Mouse (Mus musculus) olfactory bulb, adult 2 months (tissue): ENCODE measurements around the gene Pik3cg. TPM values are rescaled to one million over a fixed set of nuclear protein-coding genes. Genes with fewer than 3 reads are reported as not detected.

ENCODE experiments used
- H3K27ac ChIP-seq: fragments of 200-500 bp; 2 replicates; pipeline ENCODE4 v1.5.1; 2012; ENCODE audit warnings: low read depth, low read length; ENCODE audit not compliant: insufficient read depth
- H3K4me1 ChIP-seq: fragments of 200-500 bp; 2 replicates; pipeline ENCODE4 v1.6.1; 2012; ENCODE audit warnings: low read length; ENCODE audit not compliant: control insufficient read depth, insufficient read depth
- H3K4me3 ChIP-seq: fragments of 200-500 bp; 2 replicates; pipeline ENCODE4 v1.5.1; 2012; ENCODE audit warnings: mild to moderate bottlenecking, low read depth, low read length, moderate library complexity; ENCODE audit not compliant: insufficient read depth
- CTCF ChIP-seq: fragments of 200-500 bp; IDR thresholded peaks from 2 replicates; pipeline ENCODE4 v1.5.1; 2012; ENCODE audit warnings: low read depth, mild to moderate bottlenecking, low read length, moderate library complexity; ENCODE audit not compliant: insufficient read depth
- POLR2A ChIP-seq: fragments of 200-500 bp; IDR thresholded peaks from 2 replicates; pipeline ENCODE4 v1.6.1; 2012; ENCODE audit warnings: mild to moderate bottlenecking, low read depth, low read length, moderate library complexity; ENCODE audit not compliant: insufficient read depth
- WGBS: fragments of 180-500 bp; shearing (Covaris S2); methylation state at CpG from one replicate; pipeline ENCODE4 v1.1.7; 2018; 5-methylcytosine and 5-hydroxymethylcytosine counted together
- polyA plus RNA-seq: library from polyadenylated mRNA; stranded (reverse); fragments of >200 nt; gene quantifications from 2 replicates; pipeline ENCODE4 v1.2.4, GENCODE M21; 2012; ENCODE audit warnings: low replicate concordance; ENCODE audit not compliant: missing spikeins, insufficient read depth, insufficient read length

The Pik3cg gene
- polyA plus RNA-seq, 1 experiment = not detected

DNA sequence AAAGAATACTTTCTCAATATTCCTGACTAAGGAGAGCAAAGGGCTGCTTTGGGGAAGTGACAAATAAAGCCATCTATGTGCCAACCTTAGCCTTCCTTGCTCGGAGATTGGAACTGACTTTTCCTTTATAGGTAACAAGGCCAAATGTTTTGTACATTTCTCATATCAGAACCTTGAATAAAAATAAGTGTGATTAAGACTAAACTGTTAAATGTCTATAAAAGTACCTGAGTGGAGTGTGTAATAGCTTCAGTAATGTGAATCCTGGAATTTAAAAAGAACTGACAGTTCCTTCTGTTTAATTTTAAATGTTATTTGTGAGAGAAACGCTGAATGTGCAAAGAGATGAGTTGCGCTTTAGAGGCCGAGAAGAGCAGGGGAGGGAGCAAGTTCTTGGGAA, 13.5 kb downstream of the Pik3cg start:
- Histone ChIP-seq H3K4me1 (no peaks in the 10 kb centered on the region), H3K4me3 (no peak overlapping the region), H3K27ac (no peak overlapping the region)
- no peak for TF ChIP-seq CTCF
- TF ChIP-seq POLR2A = no peak
- WGBS = 92% methylated on average over 4 of the region's 4 CpGs

DNA sequence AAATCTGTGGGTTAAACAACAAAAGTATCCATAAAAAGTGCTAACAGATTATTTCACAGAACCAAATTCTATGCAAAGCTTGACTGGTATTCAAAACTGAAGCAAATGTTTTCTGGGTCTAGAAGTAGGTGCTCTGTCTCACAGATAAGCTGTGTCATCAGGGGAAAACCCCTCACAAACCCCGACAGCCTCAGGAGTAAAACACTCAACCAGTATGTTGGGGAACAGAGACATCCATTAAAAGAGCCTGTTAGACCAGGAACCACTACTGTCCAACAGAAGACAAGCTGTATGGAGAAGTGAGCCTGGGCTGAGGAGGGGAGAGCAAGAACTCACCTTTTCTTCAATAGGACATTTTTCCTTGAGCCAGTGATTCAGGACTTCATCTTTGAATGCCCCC, 14.1 kb downstream of the Pik3cg start:
- TF ChIP-seq POLR2A (no peak), CTCF (no peak)
- Histone ChIP-seq H3K4me3 (no peak overlapping the region), H3K27ac (no peak overlapping the region), H3K4me1 (no peaks in the 10 kb centered on the region)
- 98% methylated on average over 1 of the region's 1 CpGs for WGBS

DNA sequence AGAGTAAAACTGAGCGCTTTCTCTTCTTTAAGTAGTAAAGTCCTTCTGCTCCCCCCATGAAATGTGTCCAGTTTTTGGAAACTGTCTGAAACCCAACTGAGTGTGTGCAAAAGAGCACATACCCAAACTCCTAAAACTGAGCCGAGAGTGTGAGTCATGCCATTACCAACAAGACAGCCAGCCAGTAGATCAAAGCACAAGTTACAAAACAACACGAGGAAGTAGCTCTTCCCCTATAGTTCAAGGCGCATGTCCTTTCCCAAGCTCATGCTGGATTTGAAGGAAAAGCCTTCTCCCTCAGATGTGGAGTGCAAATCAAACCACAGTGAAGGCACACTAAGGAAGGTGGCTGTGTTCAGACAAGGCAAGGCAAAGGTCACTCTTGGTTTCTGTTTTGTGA, 17.5 kb downstream of the Pik3cg start:
- WGBS = 80% methylated on average over 4 of the region's 4 CpGs
- no peaks in the 10 kb centered on the region for H3K4me1 ChIP-seq
- no peak overlapping the region for H3K4me3 ChIP-seq
- no peak overlapping the region for H3K27ac ChIP-seq
- no peak for TF ChIP-seq CTCF
- no peak for TF ChIP-seq POLR2A

DNA sequence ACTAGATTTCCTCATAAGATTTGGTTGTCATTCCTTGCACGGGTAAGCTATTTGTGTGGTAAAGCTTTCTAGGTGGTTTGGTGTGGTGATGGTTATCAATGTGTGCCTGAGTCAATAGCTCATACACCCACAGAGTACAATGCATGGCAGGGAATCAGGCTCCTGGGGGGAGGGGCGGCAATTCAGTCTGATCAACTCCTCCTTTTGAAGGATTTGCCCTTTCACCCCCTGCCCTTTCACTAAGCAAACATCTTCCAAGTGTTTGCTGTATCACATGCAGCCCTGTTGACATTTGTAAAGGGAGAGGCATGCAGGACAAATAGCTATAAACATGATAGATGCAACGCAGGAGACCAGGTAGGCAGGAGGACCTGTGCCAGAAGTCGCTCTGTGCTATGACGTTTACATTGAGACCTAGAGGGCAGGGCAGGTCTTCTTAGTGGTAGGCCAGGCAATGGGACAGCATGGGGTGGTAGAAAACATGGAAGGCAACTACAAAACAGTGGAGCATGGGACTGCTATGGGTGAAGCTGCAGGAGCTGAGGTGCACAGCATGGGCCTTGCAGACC, 20.7 kb downstream of the Pik3cg start:
- no peak overlapping the region for H3K4me3 ChIP-seq
- no peak for TF ChIP-seq POLR2A
- 85% methylated on average over 5 of the region's 5 CpGs for WGBS
- H3K27ac ChIP-seq = no peak overlapping the region
- peaks cover 3% of the 10 kb centered on the region for H3K4me1 ChIP-seq

DNA sequence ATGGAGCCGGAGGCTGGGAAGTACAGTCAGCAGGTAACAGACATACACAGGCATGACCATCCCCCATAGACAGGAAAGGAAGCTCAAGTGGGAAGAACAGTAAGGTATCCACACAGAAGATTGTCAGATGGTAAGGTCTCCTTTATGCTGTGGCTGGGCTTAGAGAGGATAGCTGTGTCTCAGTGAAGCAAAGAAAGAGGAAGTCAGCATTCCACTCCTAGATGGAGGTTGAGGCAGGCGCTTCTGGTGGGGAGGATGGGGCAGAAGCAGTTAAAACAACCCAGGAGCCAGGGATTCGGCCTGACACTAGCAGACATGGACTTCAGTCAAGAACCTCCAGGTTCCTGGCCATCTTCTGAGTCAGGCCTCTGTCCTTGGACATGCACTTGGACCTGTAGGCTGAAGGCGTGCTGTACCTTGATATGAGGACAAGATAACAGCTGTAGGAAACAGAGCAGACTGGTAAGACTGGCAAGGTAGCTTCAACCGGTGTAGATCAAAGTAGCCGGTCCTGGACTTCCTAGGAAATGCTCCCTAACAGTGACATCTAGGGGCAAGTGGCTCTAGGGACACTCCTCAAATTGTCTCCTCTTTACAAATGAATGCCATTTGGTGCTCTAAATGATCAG, 21.7 kb downstream of the Pik3cg start:
- H3K4me3 ChIP-seq = no peak overlapping the region
- TF ChIP-seq CTCF (no peak), POLR2A (no peak)
- H3K4me1 ChIP-seq = peaks cover 4% of the 10 kb centered on the region
- no peak overlapping the region for H3K27ac ChIP-seq
- WGBS = 88% methylated on average over 6 of the region's 6 CpGs

DNA sequence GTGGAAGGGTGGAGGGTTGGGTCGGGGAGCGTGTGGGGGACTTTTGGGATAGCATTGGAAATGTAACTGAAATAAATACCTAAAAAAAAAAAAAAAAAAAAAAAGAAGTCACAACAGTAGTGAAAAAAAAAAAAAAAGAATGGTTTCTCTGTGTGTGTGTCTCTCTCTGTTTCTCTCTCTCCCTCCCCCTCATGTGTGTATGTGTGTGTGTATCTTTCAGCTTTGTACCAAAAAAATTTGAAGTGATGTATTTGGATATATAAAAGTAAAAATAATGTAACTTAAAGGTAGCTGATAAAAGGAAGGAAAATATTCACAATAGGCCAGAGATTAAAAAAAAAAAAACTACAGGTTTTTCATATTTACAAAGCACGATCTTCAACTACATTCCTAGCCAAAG, 23.6 kb downstream of the Pik3cg start:
- H3K27ac ChIP-seq = no peak overlapping the region
- WGBS = 95% methylated on average over 3 of the region's 3 CpGs
- H3K4me3 ChIP-seq = no peak overlapping the region
- TF ChIP-seq CTCF (no peak), POLR2A (no peak)
- H3K4me1 ChIP-seq = peaks cover 4% of the 10 kb centered on the region

DNA sequence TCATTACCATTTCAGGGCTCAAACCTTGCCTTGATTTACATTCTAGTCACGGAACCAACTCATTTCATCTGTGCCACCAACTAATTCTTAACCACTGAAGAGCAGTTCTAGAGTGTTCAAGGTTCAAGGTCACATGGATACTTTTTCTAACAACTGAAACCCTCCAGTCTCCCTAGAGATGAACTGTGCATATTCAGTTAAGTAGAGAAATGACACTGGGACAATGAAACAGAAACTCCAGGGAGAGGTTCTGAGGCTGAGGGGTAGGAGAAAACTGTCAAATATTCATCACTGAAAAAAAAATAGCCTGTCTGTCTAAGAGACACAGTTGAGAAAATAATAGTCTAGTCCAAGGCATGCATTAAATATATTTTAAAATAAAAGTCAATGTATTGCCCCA, 24.9 kb downstream of the Pik3cg start:
- WGBS = 33% methylated on average over 1 of the region's 1 CpGs
- TF ChIP-seq POLR2A (no peak), CTCF (no peak)
- no peak overlapping the region for H3K27ac ChIP-seq
- peaks cover 4% of the 10 kb centered on the region for H3K4me1 ChIP-seq
- no peak overlapping the region for H3K4me3 ChIP-seq

DNA sequence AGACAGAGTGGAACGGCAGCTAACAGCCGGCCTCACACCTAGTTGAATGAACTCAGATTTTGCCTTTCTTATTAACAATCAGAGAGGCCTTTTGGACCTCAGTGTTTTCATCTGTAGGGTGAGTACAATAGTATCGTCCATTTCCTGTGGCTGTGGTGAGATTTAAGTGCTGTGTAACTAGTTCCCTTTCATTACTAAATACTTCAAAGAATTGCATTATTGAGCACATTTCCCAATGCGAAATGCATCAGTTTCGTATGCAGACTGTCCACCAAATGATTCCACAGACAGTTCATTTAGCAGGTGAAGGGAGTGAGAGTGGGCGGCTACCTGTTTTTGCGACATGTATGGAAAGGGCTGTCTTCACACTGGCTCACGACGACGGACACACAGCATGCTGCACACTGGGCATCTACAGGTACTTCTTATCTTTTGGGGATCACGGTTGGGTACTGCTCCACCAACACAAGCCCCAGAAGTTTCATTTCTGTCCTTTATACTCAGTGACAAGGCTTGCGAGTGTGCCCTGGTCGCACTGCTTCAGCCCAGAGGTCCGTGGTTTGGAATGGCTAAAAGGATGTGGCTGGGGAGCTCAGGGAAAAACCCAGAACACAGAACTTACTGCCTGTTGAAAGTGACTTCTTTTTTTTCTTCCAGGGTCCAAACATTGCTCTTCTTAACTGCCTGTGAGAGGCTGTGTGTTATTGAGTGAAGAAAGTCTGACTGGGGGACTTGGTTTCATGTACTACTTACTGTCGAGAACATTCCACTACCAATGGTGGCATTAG, 25.6 kb downstream of the Pik3cg start:
- H3K27ac ChIP-seq = no peak overlapping the region
- no peak for TF ChIP-seq POLR2A
- TF ChIP-seq CTCF = no peak
- peaks cover 4% of the 10 kb centered on the region for H3K4me1 ChIP-seq
- 85% methylated on average over 15 of the region's 15 CpGs for WGBS
- no peak overlapping the region for H3K4me3 ChIP-seq

DNA sequence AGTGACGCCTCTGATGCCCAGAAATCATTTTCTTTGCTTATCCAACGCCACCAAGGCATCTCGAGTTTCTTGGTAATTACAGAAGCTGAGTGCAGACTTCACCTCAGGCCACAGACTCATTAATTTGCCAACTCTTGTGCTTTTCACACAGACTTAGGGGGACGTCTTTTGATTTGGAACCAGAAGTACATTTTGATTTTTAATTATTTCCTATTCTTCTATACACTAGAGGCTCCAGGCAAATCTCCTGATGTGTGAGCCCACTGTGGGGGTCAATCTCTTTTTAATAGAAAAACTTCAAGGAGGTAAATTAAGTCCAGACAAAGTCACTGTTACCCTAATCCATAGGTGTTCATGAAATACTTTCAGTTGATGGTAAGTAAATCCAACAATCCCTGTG, 26.6 kb downstream of the Pik3cg start:
- Histone ChIP-seq H3K4me3 (no peak overlapping the region), H3K4me1 (peaks cover 4% of the 10 kb centered on the region), H3K27ac (no peak overlapping the region)
- TF ChIP-seq CTCF (no peak), POLR2A (no peak)
- WGBS = 69% methylated on average over 4 of the region's 4 CpGs
